Mouse (Mus musculus) urinary bladder, postnatal 14 days (tissue): ENCODE measurements around the gene Poc1a.

Source experiments
- DNase-seq: peaks from one replicate; pipeline ENCODE4 v3.0.0; 2021; ENCODE audit warnings: low spot score

Poc1a gene

DNA sequence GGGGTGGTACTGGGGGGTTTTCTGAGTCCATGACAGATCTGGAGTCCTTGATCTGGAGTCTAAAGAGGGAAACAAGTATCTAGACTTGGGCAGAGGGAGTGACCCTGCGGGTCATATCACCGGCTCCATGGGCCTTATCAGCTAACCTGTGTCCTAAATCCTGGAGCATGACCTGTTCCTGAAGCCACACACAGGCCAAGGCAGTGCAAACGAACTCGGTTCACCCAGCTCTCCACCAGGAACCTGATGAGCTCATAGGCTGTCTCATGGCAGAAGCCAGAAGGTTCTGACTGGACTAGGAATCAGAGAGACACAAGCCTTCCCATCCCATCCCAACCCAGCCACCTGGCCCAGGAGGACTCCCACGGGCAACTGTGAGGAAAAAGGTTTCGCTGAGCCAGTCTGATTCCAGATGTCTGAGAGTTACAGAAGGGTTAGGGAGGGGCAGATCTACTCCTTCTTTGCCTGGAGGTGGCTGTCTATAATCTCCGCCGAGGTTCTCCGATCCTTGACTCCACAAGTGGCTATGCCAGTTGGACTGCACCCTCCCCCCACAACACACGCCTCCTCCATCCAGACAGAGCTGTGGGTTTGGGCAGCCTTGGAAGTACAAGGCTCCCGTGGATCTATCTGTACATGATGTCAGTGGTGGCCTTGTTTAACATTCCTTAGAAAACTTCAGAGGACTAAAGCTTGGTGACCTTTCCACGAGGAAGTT lies 15.3 kb upstream of the Poc1a start:
- no peak for DNase-seq

- no peak for DNase-seq
Observed at GRCm38 (mm10) chr9:106266936-106267657, 13.8 kb upstream of the Poc1a start.

DNA sequence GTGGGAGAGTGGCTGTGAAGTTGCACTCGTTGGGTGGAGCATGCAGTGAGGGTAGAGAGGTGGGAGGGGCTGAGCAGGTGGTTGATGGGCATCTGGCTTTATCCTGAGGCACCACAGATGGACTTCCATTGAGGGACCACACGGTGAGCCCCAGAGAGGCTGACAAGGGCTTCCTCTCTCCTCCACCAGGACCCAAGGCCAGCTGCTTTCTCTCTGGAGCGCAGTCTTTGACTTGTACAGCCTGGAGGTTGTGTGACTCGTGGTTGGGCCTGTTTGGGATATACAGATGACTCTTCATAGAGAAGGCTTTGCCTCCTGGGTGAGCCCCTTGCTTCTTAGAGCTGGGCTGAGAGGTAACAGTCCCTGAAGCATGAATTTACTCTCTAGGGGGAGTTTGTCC lies 12.4 kb upstream of the Poc1a start:
- no peak for DNase-seq

DNA sequence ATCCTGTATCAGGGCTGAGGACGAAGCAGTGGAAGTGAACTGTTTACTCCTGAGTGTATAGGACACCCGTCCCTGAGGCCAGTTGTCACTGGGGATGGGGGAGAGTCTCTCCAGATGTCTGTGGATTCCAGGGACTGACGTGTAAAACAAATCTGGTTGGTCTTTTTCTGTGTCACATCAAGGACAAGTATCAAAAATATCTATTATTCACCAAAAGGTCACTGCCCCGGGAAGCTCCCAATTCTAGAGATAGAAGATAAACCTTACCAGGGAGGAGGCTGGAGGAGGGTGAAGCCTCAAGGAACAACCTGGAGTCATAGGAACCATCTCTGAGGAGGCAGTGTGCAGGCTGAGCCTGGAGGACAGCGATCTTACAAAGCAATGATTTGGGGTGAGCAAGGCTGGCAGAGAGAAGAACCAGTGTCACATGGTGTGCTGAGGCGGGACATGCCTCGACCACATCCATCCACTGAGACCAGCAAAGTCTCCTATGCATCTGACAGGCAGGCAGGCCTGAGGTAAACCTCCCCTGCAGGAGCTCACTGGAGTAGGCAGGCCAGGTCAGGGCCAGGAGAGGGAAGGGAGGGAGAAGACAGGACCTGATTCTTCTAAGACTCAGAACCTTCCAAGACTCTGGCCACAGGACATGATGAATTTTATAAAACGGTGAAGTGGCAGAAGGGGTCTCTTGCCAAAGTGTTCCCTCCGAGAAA lies 11.6 kb upstream of the Poc1a start:
- DNase-seq, result no peak

- DNase-seq, result no peak
Observed at GRCm38 (mm10) chr9:106269879-106270278, 11.0 kb upstream of the Poc1a start.

GRCm38 (mm10) chr9:106270656-106271055 lies 10.2 kb upstream of the Poc1a start:
- DNase-seq, result no peak

GRCm38 (mm10) chr9:106272288-106272687 lies 8.6 kb upstream of the Poc1a start:
- no peak for DNase-seq

- DNase-seq, result no peak
Observed at GRCm38 (mm10) chr9:106273276-106273675, 7.6 kb upstream of the Poc1a start.

DNA sequence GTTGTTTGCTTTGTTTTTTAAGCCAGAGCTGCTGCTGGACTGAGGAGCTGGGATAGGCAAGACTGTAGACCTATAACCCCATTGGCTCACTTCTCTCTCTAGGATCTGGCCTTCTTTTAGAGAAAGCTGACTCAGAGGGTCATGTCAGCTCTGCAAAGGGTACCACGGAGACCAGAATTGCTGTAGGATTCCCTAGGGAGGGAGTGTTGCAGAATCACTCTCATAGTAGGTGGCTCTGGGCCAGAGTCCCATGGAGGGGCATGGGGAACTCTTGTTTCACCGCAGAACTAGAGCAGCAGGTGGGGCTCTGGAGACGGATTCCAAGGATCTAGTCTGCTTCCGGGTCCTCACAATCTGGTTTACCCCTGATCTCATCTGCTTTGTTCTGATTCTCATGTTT lies 7.1 kb upstream of the Poc1a start:
- no peak for DNase-seq

DNA sequence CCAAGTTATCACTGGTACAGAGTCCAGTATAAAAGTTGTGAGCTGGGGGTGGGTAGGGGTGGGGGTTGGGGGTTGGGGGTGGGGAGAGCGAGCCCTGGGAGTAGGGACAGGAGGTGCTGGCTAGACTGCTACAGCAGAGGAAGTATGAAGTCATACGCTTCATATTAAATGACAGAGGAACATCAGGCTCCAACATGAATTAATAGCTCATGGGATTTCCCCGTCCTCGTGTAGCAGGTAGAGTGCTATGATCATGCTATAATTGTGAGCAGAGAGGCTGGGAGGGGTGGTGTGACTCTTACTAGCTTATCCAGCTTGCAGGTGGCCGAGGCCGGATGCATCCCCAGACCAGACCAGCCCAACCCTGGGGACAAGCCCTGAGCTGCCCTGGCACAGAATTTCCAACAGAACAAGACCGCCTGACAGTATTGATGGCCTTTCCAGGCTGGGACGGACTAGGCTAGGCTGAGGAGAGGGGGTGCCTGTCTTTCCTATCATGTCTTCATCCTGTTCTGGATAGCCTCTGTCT lies 6.1 kb upstream of the Poc1a start:
- DNase-seq, result no peak

DNA sequence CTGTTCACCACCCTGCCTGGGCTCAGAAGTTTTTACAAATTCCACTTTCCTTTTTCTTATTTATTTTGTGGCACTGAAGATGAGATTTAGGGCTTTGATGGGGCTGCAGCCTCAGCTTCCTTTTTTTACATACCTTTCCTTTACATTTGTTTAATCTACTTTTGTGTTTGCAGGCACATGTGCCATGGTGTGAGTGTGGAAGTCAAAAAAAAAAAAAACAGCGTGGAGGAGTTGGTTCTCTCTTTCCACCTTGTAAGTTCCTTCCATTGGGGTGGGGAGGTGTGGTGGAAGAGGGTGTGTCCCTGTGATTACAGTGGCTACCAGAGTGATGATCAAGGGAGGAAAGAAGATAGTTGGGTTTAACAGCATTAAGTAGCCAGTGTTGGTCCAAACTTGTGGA lies 5.1 kb upstream of the Poc1a start:
- no peak for DNase-seq

GRCm38 (mm10) chr9:106280386-106280785 lies 475 bp upstream of the Poc1a start:
- DNase-seq, result peak; percentile 63

GRCm38 (mm10) chr9:106282024-106282423 lies 1.2 kb downstream of the Poc1a start:
- DNase-seq, result no peak

- DNase-seq, result no peak
Observed at GRCm38 (mm10) chr9:106287165-106287564, 6.3 kb downstream of the Poc1a start.

- peak; percentile 77 for DNase-seq
Observed at GRCm38 (mm10) chr9:106288864-106289263, 8.0 kb downstream of the Poc1a start.

DNA sequence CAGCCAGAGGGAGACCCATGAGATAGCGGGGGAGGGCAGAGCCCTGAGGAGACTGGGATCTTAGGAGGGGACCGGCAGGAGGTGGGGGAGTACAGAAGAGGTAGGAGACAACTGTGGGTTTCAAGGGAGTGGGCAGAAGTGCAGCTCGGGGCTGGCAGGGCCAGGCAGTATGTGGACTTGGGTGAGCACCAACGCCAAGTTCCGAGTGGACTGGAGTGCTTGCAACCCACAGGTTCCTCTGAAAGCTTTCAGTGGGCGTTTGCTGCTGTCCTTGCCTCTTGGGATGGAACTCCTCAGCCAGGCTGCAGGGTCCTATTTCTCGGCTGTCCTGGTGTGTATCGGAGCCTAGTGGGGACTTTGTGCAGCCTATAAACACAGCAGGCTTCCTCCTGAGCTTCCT lies 9.0 kb downstream of the Poc1a start:
- no peak for DNase-seq

- no peak for DNase-seq
Observed at GRCm38 (mm10) chr9:106290636-106291122, 9.8 kb downstream of the Poc1a start.

GRCm38 (mm10) chr9:106293569-106294156 lies 12.8 kb downstream of the Poc1a start:
- no peak for DNase-seq

DNA sequence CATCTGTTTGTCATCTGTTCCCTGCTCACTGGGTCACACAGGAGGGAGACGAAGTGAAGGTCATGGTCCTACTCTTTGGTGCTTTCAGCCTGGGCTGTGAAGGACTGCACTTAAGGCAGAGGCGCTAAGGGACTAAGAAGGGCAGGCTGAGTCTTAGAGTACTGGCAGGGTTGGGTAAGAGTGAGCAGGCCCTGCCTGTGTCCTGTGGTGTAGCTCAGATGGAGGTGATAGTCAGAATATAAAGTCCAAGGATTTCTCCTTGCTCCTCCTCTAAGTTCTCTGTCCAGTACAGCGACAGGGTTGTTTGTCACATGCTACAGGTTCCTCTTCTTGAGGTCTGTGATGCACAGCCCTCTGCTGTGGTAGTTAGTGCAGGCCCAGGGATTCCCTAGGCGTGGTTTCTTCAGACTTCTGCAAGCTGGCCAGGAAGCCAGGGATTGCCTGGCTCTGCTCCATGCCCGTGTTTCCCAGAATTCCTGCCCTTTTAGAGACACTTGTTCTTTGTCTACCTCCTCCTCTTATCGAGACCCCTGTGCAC lies 15.8 kb downstream of the Poc1a start:
- no peak for DNase-seq

- DNase-seq, result no peak
Observed at GRCm38 (mm10) chr9:106300176-106300803, 19.4 kb downstream of the Poc1a start.

DNA sequence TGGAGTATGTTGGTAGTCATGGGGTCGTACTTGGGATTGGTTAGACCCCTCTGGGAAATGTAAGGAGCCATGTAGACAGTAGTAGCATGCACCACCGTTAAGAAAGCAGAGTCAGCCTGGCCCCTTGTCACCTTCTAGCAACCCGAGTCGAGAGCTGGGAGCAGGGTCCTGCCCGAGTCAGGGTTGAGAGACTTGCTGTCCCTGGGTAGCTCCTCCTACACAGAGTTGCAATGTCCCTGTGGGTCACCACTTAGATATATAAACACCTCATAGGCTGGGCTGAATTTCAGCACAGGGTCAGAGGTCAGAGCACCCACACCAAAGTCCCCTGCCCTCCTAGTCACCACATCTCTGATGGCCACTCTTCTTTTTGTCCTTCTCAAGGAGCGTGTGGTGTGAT lies 20.1 kb downstream of the Poc1a start:
- no peak for DNase-seq
